19 mouse cellular contexts compared by ENCODE assay signal in genomic region chr9:63178296-63178695, GRCm38 (mm10). TPM values are rescaled to one million over a fixed set of nuclear protein-coding genes. Genes with fewer than 3 reads are reported as not detected.
"Had no signal": no experiment of that assay in that cellular context is flagged by ENCODE, and none has a peak within 500 bp of the region (broad histone marks: within the 10 kb centered on the region; RNA-seq: fewer than 3 reads in every experiment).

No protein-coding gene starts in this region.

- H3K27me3 ChIP-seq: stomach, embryonic 15.5 days had no signal

- H3K36me3 ChIP-seq: midbrain, embryonic 12.5 days; stomach, embryonic 15.5 days had no signal

- H3K9ac ChIP-seq: lung, embryonic 14.5 days; midbrain, embryonic 12.5 days; neural tube, embryonic 13.5 days; neural tube, embryonic 15.5 days; stomach, embryonic 15.5 days had no signal

- H3K4me2 ChIP-seq: lung, embryonic 14.5 days; midbrain, embryonic 12.5 days; neural tube, embryonic 13.5 days; neural tube, embryonic 15.5 days; stomach, embryonic 15.5 days had no signal

- ATAC-seq: midbrain, embryonic 16.5 days had no signal

- H3K27ac ChIP-seq: midbrain, embryonic 10.5 days; midbrain, embryonic 12.5 days; neural tube, embryonic 13.5 days; neural tube, embryonic 15.5 days; stomach, embryonic 15.5 days; stomach, postnatal 0 days had no signal

- H3K9me3 ChIP-seq: midbrain, embryonic 10.5 days; midbrain, embryonic 12.5 days; neural tube, embryonic 13.5 days; neural tube, embryonic 15.5 days; stomach, embryonic 15.5 days had no signal

- H3K4me1 ChIP-seq: stomach, embryonic 15.5 days had no signal

- DNase-seq: lung, adult 18-20 months; lung, embryonic 14.5 days; lung, postnatal 10 days; lung, postnatal 4 days; midbrain, embryonic 14.5 days; retina, postnatal 1 day; right cerebral cortex, adult 18-20 months; thymus, adult 2 months; thymus, postnatal 25 days; thymus, postnatal 4 days had no signal

- H3K4me3 ChIP-seq: midbrain, embryonic 10.5 days; midbrain, embryonic 12.5 days; myocyte; neural tube, embryonic 13.5 days; neural tube, embryonic 15.5 days; stomach, embryonic 15.5 days had no signal

RNA-seq across cellular contexts. Expression of gene Skor1, which starts 29.5 kb away (rescaled TPM):
- polyA plus RNA-seq: lung, embryonic 14.5 days; lung, embryonic 16.5 days; stomach, embryonic 15.5 days; stomach, postnatal 0 days had no signal
